Mouse (Mus musculus) kidney, postnatal 4 days (tissue): ENCODE measurements around the gene Rbms1.
A peak's percentile ranks its signal among the peaks of the same experiment; 100 is the strongest.

Source experiments
- DNase-seq, 2 experiments: peaks; one replicate each; pipeline ENCODE4 v3.0.0; 2021; ENCODE audit warnings: mixed read lengths in 2 of 2

Rbms1 gene

DNA sequence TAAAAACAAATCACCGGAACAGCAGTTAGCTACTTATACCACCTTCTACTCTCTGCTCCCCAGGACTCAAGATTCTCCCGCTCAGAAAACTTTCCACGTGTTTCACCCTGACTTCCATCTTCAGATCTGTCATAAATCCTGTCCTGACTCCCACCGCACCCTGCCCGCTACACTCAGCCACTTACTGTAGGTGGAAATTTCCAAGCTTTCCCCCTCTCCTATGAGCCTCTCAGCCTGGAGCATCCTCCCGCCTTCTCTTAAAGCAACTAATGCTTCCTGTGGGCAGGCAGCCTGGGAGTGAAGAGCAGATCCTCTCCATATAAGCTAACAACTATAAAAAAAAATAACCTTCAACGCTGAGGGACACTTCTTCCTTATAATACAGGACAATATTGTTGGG is 44.6 kb downstream of the Rbms1 start:
- peak in 1 of 2 experiments; percentile 31 for DNase-seq

DNA sequence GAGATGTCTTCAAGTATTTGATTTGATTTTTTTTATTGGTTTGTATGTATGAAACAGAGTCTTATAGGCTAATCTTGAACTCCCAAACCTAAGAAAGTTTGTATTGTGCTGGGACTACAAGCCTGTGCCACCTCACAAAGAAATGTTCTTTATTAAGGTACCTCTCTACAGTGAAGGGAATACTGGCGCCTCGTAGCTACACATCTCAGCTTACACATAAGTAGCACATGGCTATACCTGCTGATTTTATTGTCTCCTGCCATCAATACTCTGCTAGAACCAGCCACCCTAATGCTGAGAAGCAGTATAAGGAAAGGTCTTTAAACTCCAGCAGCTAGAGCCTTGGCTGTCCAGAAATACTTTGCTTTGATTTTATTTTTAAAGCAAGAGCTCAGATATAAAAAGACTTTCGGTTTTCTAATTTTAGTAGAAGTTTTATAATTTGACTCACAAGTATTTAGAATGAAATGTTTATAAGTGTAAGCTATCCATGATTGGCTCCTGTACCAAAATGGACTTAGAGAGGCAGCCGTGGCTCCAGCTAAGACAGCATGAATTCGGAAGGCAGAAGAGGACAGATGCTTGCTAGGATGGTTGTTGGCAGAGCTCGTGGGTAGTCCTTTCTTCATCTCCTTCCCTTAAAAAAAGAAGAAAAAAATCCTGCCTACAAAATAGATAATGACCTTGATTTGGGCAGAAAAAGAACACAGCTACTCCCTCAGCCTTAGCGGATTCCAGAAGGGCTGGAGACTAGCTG is 48.3 kb downstream of the Rbms1 start:
- DNase-seq = no peak

DNA sequence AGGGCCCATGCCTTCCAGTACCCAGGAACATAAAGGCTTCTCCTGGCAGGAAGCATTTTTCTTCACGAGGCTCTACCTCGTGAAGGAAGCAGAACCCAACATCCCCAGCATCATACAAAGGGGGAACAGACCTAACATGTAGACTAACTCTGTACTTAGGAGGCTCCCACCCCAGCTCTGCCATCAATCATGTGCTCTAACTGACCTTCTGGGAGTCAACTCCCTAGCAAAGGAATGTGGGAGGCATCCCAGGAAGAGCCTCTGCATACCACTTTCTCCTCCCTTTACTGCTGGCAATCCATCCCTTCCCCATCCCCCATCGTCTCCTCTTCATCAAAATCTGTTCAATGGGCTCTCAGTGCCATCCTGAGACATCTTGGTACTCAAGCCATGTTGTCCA is 49.7 kb downstream of the Rbms1 start:
- DNase-seq = peak in 1 of 2 experiments; percentile 38

DNA sequence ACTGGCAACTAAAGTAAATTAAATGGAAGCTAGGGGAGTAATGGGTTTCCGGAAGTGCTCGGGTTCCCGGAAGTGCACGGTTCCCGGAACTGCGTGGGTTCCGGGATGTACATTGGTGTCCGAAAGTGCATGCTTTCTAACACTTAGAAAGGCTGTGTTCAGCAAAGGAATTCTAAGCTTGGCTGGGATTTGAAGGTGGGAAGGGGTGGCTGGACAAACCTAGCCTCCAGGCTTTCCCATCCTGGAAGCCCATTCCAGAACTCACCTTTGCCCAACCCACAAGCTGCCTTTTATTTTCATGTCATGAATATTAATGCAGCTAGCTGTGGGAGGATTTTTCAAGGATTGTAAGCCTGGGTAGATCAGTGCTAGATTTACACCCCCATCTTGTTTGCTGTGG is 51.3 kb downstream of the Rbms1 start:
- no peak for DNase-seq

DNA sequence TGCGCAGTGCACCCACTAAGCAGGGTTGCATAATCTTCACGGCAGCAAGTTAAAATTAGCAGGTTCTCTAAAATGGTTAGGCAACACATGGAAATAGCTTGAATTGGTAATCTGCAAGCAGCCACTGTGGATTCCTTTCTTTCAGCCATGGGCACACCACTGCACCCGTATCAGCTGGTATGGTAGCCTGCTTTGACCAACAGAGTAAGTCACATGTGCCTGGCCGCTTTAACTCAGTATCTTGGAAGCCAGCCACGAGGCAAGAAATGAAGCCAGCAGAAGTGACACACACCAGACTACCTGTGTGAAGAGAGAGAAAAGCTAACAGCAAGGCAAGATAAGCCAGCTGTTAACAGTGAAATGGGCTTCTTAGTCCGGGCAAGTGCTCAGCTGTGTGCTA is 52.2 kb downstream of the Rbms1 start:
- DNase-seq = peak; percentile 32 to 45

DNA sequence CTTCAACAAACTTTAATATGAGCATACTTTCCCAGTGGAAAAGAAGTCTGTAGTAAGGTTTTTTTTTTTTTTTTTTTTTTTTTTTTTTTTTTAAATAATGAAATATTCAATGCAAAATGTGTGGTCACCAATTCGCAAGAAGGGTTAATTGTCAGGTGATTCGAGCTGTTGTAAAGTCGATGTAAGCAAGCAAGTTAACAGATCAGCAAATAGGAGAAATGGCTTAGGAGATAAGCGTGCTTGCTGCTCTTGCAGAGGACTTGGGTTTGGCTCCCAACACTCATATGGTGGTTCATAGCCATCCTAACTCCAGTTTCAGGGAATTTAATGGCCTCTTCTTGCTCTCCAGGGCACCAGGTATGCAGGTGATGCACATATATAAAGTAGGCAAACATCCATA is 54.4 kb downstream of the Rbms1 start:
- no peak for DNase-seq

DNA sequence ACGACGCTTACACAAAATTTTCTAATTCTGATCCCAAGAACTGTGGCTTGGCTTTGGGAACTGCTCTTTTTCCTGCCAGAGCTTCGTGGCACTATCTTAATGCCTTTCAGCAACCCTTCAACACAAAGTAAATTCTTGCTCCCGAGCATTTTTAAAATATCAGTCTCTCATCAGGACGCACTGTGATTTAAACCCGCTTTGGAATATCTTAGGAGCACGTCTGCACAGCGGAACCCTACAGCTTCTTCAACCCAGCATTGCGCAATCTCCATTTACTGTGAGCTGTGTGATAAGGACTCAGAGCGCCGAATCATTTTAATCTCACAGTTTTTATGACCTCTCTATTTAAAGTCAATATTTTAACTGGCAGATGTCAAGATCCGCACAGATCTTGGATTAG is 54.9 kb downstream of the Rbms1 start:
- no peak for DNase-seq

DNA sequence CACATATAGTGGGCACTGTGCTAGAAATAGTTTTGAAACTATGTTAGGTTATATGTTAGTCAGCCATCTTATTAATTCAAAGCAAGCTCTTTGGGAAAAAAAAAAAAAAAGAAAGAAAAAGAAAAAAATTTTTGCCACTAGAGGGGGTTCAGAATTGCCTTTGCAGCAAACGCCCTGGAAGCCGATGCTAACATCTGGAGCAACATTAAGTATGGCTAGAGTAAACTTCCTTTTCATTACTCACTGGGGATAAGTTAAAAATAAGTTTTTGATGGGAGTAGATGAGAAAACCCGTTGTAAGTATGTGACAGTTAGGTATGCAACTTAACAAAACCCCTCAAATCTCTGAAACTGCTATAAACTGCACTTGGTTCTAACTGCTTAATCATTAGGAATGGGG is 57.7 kb downstream of the Rbms1 start:
- DNase-seq = peak; percentile 12 to 49

DNA sequence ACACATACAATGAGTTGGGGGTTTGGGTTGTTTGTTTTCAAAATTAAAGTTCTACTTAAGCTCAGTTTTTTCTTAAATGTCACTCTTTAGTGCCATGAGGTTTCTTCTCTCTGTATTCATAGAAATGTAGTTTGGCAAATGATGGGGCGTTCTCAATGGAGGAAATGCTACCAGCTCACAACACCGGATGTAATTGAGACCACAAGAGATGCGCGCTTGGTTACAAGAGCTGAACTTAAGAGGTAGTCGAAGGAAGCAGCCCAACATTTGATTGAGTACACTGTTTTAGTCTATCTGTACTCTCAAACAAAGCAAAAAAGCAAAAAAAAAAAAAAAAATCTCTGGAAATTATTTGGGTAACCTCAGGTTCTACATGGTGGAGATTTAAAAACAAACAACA is 58.9 kb downstream of the Rbms1 start:
- no peak for DNase-seq

DNA sequence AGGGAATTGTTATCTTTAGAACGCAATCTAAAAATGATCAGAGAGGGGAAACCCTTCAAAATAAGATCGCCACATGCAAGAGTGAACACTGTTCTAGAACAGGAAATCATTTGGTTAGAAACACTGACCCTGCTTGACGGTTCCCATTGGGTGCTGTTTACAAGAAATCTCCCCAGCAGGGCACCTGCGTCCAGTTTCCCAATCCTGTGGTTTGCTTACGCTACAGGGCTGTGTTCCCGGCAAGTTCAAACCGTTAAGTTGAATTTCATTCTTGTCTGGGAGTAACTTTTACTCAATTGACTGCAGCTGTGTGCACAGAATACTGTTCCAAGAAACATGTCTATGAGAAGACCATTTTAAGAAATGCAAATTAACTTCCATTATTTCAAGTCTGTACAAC is 59.5 kb downstream of the Rbms1 start:
- peak in 1 of 2 experiments; percentile 34 for DNase-seq

DNA sequence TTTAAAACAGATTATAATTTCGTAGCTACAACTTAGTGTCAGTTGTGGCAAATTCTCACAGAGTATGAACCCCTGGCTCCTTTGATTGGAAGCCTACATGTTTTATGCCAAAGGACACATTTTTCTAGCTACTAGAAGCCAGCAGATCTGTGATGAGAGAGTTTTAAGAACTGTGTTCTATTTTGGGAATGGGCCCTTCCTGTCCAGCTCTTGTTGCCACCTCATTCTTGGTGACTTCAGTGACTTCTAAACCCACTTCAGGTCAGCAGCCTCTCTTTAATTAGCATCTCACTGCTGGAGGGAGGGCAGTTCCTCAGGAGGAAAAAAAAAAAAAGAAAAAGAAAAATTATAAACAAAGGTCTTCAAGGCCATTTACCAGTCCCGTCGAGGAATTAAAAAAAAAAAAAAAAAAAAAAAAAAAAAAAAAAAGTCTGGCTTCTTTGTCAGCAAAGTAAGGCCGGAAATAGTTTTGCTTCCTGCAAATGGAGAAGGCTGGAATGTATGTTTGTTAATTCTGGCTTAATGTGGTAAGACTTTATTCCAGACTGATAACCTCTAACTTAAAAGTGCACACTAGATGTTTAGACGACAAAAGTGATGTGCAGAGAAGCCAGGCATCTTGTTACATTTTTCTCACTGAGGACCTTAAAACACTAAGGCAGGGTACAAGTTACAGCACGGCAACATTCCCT is 60.4 kb downstream of the Rbms1 start:
- no peak for DNase-seq

DNA sequence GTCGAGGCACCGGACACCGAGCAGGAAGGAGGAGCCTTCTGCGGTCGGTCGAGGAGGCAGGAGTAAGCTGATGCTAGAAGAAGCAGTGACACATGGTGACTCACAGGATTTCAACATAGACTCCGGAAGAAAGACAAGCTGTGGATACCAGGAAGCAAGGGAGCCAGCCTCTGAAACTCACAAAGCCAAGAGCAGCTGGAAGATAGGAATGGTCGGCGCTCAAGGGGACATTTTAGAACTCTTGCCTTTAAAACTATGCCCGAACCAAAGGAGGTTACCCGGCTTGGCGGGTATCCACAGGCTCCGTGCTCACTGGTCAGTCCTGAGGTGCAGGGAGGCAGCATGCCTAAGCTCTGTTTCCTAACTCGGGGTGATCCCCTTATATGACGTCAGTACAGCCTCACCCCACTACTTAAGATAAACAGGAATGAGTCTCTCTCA is 61.5 kb downstream of the Rbms1 start:
- peak in 1 of 2 experiments; percentile 54 for DNase-seq

DNA sequence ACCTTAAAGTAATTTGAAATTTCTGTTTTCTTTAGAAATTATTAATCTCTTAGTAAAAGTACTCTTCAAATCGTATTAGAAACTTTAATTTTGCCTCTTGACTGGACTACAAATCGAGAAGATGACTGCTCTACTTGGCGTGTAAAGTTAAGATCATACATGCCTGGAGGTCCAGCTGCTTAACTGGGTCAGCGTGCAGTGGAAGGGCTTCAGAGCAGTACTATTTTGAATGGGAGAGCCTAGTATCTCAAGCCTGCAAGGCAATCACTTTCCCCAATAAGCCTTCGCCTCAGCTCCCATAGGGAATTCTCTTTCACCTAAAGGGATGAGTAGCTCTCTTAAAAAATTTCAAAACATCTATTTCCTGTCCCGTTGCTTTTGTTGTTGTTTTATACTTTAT is 62.0 kb downstream of the Rbms1 start:
- no peak for DNase-seq

DNA sequence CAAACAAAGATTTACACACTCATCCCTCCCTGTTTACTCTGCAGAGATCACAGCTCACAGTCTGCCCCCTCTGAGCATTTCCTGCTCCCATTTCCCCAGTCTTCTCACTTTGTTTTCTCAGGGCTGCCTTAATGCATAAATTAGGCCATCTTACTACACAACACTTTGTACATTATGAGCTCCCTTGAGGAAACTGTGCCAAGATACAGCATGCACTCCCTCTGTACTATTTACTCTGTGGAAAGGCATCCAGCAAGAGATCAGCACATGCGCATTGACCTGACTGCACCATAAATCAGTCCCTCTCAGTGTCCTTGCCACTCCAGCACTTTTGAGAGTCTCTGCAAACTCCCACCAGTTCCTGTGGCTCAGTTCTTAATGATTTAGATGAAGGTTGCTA is 70.0 kb downstream of the Rbms1 start:
- DNase-seq = peak in 1 of 2 experiments; percentile 57

DNA sequence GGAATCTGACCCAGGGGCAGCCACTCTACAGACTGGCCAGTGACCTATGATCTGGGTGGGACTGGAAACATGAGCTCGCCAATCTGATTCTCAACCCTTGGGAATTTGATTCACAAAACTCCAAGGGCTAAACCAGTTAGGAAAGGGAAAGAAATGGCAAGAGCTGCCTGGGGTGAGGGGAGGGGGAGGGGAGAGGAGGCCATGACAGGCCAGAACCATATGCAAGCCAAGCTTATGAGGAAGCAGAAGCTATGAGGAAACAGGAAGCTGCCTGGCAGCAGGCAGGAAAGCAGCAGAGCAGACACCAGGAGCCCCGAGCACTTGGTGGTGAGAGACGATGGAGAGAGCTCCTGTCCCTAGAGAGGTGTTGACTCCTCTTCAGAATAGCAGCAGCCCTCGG is 79.1 kb downstream of the Rbms1 start:
- DNase-seq = peak; percentile 30 to 59

DNA sequence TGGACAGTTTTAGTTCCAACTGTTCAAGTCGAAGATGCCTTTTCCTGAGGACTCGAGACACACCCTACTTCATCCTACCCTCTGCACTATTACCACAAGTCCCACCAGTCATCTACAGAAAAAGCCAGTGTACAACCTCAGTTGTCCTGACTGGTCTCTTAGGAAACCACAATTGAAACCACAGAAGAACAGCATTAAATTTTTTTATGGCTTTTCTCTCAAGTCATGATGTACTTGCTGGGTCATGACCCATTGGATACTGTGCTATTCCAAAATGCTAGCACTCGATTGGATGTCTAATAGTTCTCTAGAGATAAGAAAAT is 80.0 kb downstream of the Rbms1 start:
- DNase-seq = no peak

DNA sequence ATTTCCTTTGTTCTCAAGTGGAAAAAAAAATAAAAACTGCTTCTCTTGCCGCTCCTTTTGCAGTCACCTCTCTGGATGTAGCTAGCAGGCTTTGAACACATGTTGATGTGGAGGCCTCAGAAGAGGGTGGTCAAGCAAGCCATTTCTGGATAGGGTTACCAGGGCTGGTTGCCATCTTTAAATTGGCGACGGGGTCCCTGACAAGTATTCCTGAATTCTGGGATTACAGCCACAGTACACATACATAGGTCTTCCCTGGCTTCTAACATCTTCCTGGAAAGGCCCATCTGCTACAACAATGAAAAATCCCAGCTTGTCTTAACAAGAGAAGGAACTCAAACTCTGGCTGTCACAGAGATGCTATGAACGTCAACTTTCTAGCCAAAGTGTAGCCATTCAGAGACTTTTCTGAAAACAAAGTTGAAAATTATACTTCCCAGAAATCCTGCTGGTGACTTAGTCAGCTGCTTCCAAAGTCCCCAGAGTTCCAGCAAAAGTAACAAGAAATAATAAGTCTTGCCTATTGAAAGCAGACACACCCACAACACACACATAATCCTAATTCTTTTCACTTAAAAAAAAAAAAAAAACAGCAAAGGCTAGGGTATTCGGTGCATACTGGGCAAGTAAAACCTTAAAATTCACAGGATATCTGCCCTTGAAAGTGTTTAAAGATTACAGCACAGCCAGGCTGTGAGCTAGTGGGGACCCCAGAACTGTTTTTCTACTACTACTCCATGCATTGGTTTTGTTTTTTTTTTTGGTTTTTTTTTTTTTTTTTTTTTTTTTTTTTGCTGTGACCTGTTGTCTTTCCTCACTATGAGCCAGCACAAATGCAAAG is 80.6 kb downstream of the Rbms1 start:
- DNase-seq = no peak

DNA sequence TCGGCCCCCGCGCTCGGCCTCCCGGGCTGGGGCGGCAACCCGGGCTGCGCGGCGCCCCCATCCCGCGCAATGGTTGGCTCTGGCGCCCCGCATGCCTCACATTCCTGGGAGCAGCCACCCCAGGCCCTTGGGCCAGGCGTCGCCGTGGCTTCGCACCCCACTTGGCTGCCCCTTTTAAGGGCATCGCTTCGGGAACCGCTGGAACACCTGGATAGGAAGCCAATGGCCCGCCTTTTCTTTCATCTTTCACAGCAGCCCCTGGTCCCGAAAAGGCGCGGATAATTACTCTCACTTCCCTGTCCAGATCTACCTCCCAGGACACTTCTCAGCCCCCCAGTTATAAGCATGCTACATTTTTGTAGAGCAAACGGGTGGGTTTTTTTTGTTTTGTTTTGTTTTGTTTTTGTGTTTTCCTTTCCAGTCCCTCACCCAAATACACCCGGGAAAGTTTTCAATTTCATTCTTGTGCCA is 81.4 kb downstream of the Rbms1 start:
- DNase-seq = no peak

DNA sequence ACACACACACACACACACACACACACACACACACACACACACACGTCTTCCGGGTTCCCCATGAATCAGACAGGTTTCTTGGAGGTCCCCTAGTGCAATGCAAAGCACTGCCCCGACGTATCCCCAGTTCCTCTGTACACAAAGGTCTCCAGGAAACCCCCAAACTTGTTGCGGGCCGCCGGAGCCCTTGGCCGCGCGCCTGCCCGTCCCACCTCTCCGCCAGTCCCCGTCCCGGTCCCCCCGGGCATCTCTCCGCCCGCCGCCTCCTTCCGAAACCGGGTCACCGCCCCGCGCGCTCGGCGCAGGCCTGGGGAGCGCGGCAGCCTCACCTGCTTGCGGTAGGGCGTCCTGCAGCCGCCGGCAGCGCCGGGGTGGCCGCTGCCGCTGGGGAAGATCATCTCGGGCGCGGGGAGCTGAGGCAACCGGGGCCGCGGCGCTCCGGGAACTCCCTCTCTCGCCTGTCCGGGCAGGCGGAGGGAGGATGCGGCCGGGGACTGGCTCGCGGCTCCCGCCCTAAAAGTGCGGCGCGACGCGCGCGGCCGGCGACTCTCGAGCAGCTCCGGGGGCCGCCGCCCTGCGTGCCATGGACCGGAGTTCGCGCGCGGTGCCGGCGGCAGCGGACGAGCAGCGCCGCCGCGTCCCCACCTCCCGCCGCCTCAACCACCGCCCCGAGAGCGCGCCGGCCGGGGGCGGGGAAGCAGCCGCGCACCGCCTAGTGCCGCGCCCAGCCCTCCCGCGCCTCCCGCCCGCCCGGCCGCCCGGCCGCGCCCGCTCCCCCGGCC is 82.0 kb downstream of the Rbms1 start:
- DNase-seq = peak; percentile 79 to 86

DNA sequence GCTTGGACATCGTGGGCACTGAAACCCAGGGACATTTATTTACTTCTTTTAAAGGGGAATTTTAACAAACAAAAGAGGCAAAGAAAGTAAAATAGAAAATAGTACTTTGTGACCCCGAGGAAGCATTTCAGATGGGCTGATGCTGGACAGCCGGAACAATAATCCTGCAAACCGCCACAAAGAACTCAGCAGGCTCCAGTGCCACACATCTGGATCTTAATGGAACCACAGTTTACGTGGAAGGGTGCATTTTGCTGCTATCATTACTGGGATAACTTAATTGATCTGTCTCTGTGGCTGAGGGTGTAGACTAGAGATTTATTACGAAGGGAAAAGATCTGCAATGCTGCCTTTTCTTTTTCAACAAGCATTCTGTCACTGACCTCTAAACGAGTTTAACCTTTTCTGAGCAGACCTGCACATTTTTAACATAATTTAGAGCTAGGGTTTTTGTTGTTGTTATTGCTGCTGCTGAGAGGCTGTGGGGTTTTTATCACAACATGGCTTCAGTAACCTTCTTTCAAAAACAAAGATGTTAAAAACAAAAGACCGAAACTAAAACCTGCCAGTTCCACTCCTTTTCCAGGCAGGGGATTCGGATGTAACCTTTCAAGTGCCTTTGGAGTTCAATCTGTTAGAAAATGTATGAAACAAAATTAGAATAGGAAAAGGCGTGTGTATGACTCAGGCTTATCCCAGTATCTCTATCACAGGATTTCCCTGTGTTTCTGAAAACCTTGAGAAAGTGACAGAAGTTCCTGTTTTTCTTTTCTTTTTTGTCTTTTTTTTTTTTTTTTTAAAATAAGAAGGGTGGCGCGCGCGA is 82.8 kb downstream of the Rbms1 start:
- no peak for DNase-seq

DNA sequence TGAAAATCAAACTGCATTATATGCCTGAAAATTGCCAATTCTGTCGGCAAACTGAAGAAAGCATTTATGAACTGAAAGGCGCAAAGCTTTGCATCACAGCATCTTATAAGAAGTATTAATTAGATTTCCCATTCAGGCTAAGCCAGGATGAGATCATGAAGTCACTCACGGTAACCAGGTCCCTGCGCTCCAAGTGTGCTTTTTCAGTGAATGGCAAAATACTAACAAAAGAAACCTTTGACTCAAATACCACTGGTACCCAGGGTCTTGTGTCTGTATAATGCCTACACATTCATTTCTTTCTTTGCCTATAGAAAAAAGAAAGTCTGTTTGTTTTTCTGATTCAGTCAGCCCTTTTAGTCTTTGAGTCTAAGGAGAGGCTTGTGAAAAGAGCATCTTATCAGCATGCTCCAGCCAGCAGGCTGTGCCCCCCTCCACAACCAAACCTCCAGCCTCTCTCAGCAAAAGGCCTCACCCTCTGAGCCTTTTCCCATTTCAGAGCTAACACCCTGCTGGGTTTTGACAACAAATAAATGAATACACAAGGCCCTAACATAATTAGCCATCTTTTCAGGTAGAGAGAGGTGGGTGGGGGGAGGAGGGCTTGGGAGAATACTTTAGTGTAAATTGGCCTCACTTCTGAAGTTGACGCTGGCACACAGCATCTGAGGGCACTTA is 83.7 kb downstream of the Rbms1 start:
- no peak for DNase-seq
